Mouse (Mus musculus) stomach, postnatal 0 days (tissue): ENCODE measurements around the gene Ccdc83.
A peak's percentile ranks its signal among the peaks of the same experiment; 100 is the strongest.

Experiments
- CTCF ChIP-seq: IDR thresholded peaks from 2 replicates; pipeline ENCODE4 v1.5.1; 2016; ENCODE audit warnings: antibody characterized with exemption, low read depth, mild to moderate bottlenecking, moderate library complexity
- EP300 ChIP-seq: optimal IDR thresholded peaks from 2 replicates; pipeline ENCODE3; 2016; ENCODE audit warnings: antibody characterized with exemption

- no peak for TF ChIP-seq EP300
- TF ChIP-seq CTCF, result peak; percentile 99
These were observed at the start of gene Ccdc83 for GRCm38 (mm10) chr7:90265289-90265970.
